Mouse (Mus musculus): ENCODE results near the gene Rsad1. TPM values are rescaled to one million over a fixed set of nuclear protein-coding genes. Genes with fewer than 3 reads are reported as not detected.

Gene Rsad1
- polyA plus RNA-seq, 1 experiment from 2014 or later = 2.8 TPM

- 27% methylated on average over 9 of the region's 9 CpGs for WGBS
- Histone ChIP-seq H3K36me3 (ENCODE audit: control insufficient read depth, insufficient read depth, low read length) (no peaks in the 10 kb centered on the region), H3K9ac (ENCODE audit: low read depth, low read length) (no peak overlapping the region), H3K27me3 (replicated peaks; ENCODE audit: control insufficient read depth, insufficient read depth, low read length) (no peaks in the 10 kb centered on the region), H3K27ac (replicated peaks; ENCODE audit: low read depth, low read length) (peak overlapping the region; percentile 52), H3K9me3 (ENCODE audit: control insufficient read depth, low read length) (no peaks in the 10 kb centered on the region), H3K4me2 (ENCODE audit: low read depth, low read length) (0 out of 2 replicates have a peak overlapping the region, but pooled peaks have one; percentile 7), H3K4me3 (ENCODE audit: low read depth, low read length) (no peak overlapping the region), H3K4me1 (ENCODE audit: control insufficient read depth, insufficient read depth, low read length) (no peaks in the 10 kb centered on the region; the same call in 1 of the 2 replicates)
- peak; percentile 72 for DNase-seq (ENCODE audit: low spot score)
- peak; percentile 70 for ATAC-seq (ENCODE audit: low read depth)
Measured at GRCm38 (mm10) chr11:94526171-94526879, 22.7 kb downstream of the Rsad1 start.

DNA sequence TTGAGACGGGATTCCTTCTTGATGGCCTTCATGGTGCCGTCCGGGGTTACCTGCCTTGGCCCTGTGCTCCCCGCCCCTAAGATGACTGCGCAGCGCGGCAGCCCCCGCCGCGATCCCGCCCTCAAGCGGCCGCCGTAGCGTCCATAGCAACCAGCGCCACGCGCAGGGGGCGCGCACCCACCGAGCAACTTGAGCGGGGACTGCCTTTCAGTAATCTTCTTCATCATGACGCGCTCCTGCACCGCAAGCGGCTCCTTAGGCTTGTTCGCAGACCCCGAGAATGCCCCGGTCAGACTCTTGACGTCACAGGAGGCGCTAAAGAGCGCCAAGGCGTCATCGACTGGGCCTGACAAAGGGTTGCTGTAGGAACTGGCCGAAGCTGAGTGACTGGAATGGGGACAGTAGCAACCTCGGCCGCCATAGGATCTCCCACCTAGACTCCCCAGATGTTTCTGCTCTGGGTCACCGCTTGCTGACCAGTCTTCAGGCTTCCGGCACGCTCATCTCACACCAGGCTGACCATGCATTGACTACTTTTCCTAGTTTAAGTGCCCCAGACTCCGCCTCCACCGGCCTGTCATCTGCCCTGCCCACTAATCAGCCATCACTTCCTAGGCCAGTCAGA lies 27.7 kb downstream of the Rsad1 start, which contains the start of gene Mycbpap:
TSS of gene Mycbpap (minus strand) at position 524 of the 625 bp plus-strand sequence.
- peak; percentile 72 for DNase-seq (ENCODE audit: low spot score)
- Histone ChIP-seq H3K4me3 (ENCODE audit: low read depth, low read length) (peak within 1 kb of the TSS; percentile 44), H3K4me2 (ENCODE audit: low read depth, low read length) (peak within 1 kb of the TSS; percentile 82), H3K9me3 (ENCODE audit: control insufficient read depth, low read length) (no peaks in the 10 kb centered on the region), H3K36me3 (ENCODE audit: control insufficient read depth, insufficient read depth, low read length) (no peaks in the 10 kb centered on the region), H3K9ac (ENCODE audit: low read depth, low read length) (peak within 1 kb of the TSS; percentile 64), H3K27me3 (replicated peaks; ENCODE audit: control insufficient read depth, insufficient read depth, low read length) (no peaks in the 10 kb centered on the region), H3K27ac (replicated peaks; ENCODE audit: low read depth, low read length) (no peak within 1 kb of the TSS), H3K4me1 (ENCODE audit: control insufficient read depth, insufficient read depth, low read length) (peaks cover 5% of the 10 kb centered on the region; the same call in 1 of the 2 replicates)
- under 1% methylated on average over 36 of the region's 42 CpGs for WGBS
- ATAC-seq (ENCODE audit: low read depth) = peak; percentile 70

GRCm38 (mm10) chr11:94513452-94513851 lies 35.6 kb downstream of the Rsad1 start:
- Histone ChIP-seq H3K27me3 (replicated peaks; ENCODE audit: control insufficient read depth, insufficient read depth, low read length) (no peaks in the 10 kb centered on the region), H3K9me3 (ENCODE audit: control insufficient read depth, low read length) (0 out of 2 replicates have a peak, but pooled peaks cover 5% of the 10 kb centered on the region), H3K4me3 (ENCODE audit: low read depth, low read length) (no peak overlapping the region), H3K27ac (replicated peaks; ENCODE audit: low read depth, low read length) (no peak overlapping the region), H3K4me1 (ENCODE audit: control insufficient read depth, insufficient read depth, low read length) (no peaks in the 10 kb centered on the region), H3K9ac (ENCODE audit: low read depth, low read length) (no peak overlapping the region), H3K36me3 (ENCODE audit: control insufficient read depth, insufficient read depth, low read length) (no peaks in the 10 kb centered on the region), H3K4me2 (ENCODE audit: low read depth, low read length) (no peak overlapping the region)
- peak; percentile 68 for DNase-seq (ENCODE audit: low spot score)
- ATAC-seq (ENCODE audit: low read depth) = no peak
- 38% methylated on average over 8 of the region's 9 CpGs for WGBS

GRCm38 (mm10) chr11:94508976-94509375 lies 40.1 kb downstream of the Rsad1 start:
- no peak for ATAC-seq (ENCODE audit: low read depth)
- H3K4me1 ChIP-seq (ENCODE audit: control insufficient read depth, insufficient read depth, low read length) = no peaks in the 10 kb centered on the region
- no peak overlapping the region for H3K27ac ChIP-seq (replicated peaks; ENCODE audit: low read depth, low read length)
- no peak for DNase-seq (ENCODE audit: low spot score)
- no peaks in the 10 kb centered on the region for H3K36me3 ChIP-seq (ENCODE audit: control insufficient read depth, insufficient read depth, low read length)
- no peaks in the 10 kb centered on the region for H3K27me3 ChIP-seq (replicated peaks; ENCODE audit: control insufficient read depth, insufficient read depth, low read length)
- H3K9me3 ChIP-seq (ENCODE audit: control insufficient read depth, low read length) = 0 out of 2 replicates have a peak, but pooled peaks cover 5% of the 10 kb centered on the region
- 90% methylated on average over 10 of the region's 10 CpGs for WGBS
- H3K9ac ChIP-seq (ENCODE audit: low read depth, low read length) = no peak overlapping the region
- no peak overlapping the region for H3K4me2 ChIP-seq (ENCODE audit: low read depth, low read length)
- no peak overlapping the region for H3K4me3 ChIP-seq (ENCODE audit: low read depth, low read length)

GRCm38 (mm10) chr11:94501482-94501881 lies 47.6 kb downstream of the Rsad1 start:
- H3K9ac ChIP-seq (ENCODE audit: low read depth, low read length) = no peak overlapping the region
- no peaks in the 10 kb centered on the region for H3K36me3 ChIP-seq (ENCODE audit: control insufficient read depth, insufficient read depth, low read length)
- no peak overlapping the region for H3K4me3 ChIP-seq (ENCODE audit: low read depth, low read length)
- H3K27me3 ChIP-seq (replicated peaks; ENCODE audit: control insufficient read depth, insufficient read depth, low read length) = no peaks in the 10 kb centered on the region; the same call in 1 of the 2 replicates
- no peaks in the 10 kb centered on the region for H3K9me3 ChIP-seq (ENCODE audit: control insufficient read depth, low read length)
- ATAC-seq (ENCODE audit: low read depth) (no peak), DNase-seq (ENCODE audit: low spot score) (no peak)
- 66% methylated on average over 8 of the region's 8 CpGs for WGBS
- H3K27ac ChIP-seq (replicated peaks; ENCODE audit: low read depth, low read length) = no peak overlapping the region
- peaks cover 40% of the 10 kb centered on the region for H3K4me1 ChIP-seq (ENCODE audit: control insufficient read depth, insufficient read depth, low read length)
- no peak overlapping the region for H3K4me2 ChIP-seq (ENCODE audit: low read depth, low read length)

- Histone ChIP-seq H3K27me3 (replicated peaks; ENCODE audit: control insufficient read depth, insufficient read depth, low read length) (no peaks in the 10 kb centered on the region; the same call in 1 of the 2 replicates), H3K4me3 (ENCODE audit: low read depth, low read length) (peak overlapping the region; percentile 42), H3K27ac (replicated peaks; ENCODE audit: low read depth, low read length) (no peak overlapping the region; the same call in 1 of the 2 replicates), H3K9me3 (ENCODE audit: control insufficient read depth, low read length) (no peaks in the 10 kb centered on the region), H3K4me1 (ENCODE audit: control insufficient read depth, insufficient read depth, low read length) (peaks cover 40% of the 10 kb centered on the region), H3K36me3 (ENCODE audit: control insufficient read depth, insufficient read depth, low read length) (no peaks in the 10 kb centered on the region), H3K4me2 (ENCODE audit: low read depth, low read length) (peak overlapping the region; percentile 80), H3K9ac (ENCODE audit: low read depth, low read length) (no peak overlapping the region)
- ATAC-seq (ENCODE audit: low read depth) = 0 out of 2 replicates have a peak, but pooled peaks have one; percentile 3
- DNase-seq (ENCODE audit: low spot score) = no peak
- WGBS = 21% methylated on average over 8 of the region's 8 CpGs
Measured at GRCm38 (mm10) chr11:94500362-94500761, 48.7 kb downstream of the Rsad1 start.

- no peaks in the 10 kb centered on the region for H3K36me3 ChIP-seq (ENCODE audit: control insufficient read depth, insufficient read depth, low read length)
- no peaks in the 10 kb centered on the region; the same call in 1 of the 2 replicates for H3K27me3 ChIP-seq (replicated peaks; ENCODE audit: control insufficient read depth, insufficient read depth, low read length)
- H3K9me3 ChIP-seq (ENCODE audit: control insufficient read depth, low read length) = no peaks in the 10 kb centered on the region
- 0% methylated on average over 20 of the region's 26 CpGs for WGBS
- peak within 1 kb of the TSS; percentile 80 for H3K4me2 ChIP-seq (ENCODE audit: low read depth, low read length)
- H3K27ac ChIP-seq (replicated peaks; ENCODE audit: low read depth, low read length) = peak within 1 kb of the TSS; percentile 75
- H3K4me3 ChIP-seq (ENCODE audit: low read depth, low read length) = peak within 1 kb of the TSS; percentile 42
- peaks cover 40% of the 10 kb centered on the region for H3K4me1 ChIP-seq (ENCODE audit: control insufficient read depth, insufficient read depth, low read length)
- DNase-seq (ENCODE audit: low spot score) = peak; percentile 62
- peak; percentile 55 for ATAC-seq (ENCODE audit: low read depth)
- H3K9ac ChIP-seq (ENCODE audit: low read depth, low read length) = peak within 1 kb of the TSS; percentile 63
Measured at GRCm38 (mm10) chr11:94499661-94500152, 49.3 kb downstream of the Rsad1 start, which contains the start of gene Epn3. Gene Epn3, minus strand, starts transcription at chr11:94499974.

DNA sequence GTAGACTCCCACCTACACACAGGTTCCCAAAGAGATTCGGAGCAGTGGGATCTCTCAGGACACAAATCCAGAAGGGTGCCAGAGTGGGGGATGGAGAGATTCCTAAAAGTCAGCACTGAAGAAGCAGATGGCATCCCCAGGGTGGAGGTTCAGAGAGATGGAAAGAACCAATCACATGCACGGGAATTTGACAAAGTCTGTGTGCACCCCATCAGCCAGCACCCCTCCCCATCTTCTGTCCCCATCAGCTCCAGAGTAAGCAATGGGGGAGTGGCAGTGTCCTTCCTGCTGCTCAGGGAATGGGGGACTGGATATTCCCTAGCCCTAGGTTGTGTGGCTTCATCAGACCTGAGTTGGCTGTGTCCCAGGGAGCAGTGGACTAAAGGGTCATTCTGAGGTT lies 50.0 kb downstream of the Rsad1 start:
- Histone ChIP-seq H3K4me1 (ENCODE audit: control insufficient read depth, insufficient read depth, low read length) (peaks cover 40% of the 10 kb centered on the region), H3K4me2 (ENCODE audit: low read depth, low read length) (peak overlapping the region; percentile 80), H3K27me3 (replicated peaks; ENCODE audit: control insufficient read depth, insufficient read depth, low read length) (no peaks in the 10 kb centered on the region; the same call in 1 of the 2 replicates), H3K9me3 (ENCODE audit: control insufficient read depth, low read length) (no peaks in the 10 kb centered on the region), H3K4me3 (ENCODE audit: low read depth, low read length) (peak overlapping the region; percentile 42), H3K27ac (replicated peaks; ENCODE audit: low read depth, low read length) (peak overlapping the region; percentile 54; the same call in 1 of the 2 replicates), H3K9ac (ENCODE audit: low read depth, low read length) (peak overlapping the region; percentile 63; the same call in 1 of the 2 replicates), H3K36me3 (ENCODE audit: control insufficient read depth, insufficient read depth, low read length) (no peaks in the 10 kb centered on the region)
- WGBS = 0% methylated on average over 2 of the region's 2 CpGs
- ATAC-seq (ENCODE audit: low read depth) = 0 out of 2 replicates have a peak, but pooled peaks have one; percentile 9
- no peak for DNase-seq (ENCODE audit: low spot score)
